Mouse (Mus musculus) spleen, postnatal 10 days (tissue): ENCODE results near the gene Washc4.
"Not testable (repeated sequence)": the region's sequence is repeated elsewhere in the genome, so short reads cannot be mapped to it uniquely, and the experiment has no call there.

Experiments used
- DNase-seq, 2 experiments: peaks; one replicate each; pipeline ENCODE4 v3.0.0; 2021 to 2022; ENCODE audit warnings: low spot score in 2 of 2

Gene Washc4

DNA sequence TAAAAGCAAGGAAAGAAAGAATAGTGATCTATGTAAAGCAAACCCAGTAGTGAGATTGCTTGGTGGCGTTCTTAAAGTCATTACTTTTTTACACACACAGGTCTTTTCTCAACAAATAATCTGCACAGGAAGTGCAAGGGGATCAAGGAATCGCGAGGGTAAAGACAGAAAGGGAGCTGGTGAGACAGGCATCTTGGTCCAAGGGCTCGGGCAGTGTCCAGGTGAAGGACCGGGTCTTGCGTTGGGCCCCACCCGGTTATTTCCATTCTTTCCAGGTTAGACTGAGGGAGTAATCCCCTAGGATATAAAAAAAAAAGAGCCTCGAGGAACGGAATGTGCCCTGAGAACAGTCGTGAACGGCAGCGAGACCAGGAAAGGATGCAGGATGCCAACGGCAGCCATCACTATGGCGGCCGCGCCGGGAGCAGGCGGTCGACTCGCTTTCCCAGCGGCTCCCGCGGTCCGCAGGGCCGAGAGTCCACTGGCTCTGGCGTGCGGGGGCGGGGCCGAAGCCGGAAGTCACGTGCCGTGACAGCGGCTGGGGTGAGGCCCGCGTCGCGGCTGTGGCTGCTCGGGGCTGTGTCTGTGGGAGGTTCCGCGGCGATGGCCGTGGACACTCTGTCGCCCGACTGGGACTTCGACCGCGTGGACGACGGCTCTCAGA is at the start of gene Washc4:
TSS of gene Washc4 (plus strand) at position 314 of the 664 bp plus-strand sequence.
- peak; percentile 90 to 96 for DNase-seq

DNA sequence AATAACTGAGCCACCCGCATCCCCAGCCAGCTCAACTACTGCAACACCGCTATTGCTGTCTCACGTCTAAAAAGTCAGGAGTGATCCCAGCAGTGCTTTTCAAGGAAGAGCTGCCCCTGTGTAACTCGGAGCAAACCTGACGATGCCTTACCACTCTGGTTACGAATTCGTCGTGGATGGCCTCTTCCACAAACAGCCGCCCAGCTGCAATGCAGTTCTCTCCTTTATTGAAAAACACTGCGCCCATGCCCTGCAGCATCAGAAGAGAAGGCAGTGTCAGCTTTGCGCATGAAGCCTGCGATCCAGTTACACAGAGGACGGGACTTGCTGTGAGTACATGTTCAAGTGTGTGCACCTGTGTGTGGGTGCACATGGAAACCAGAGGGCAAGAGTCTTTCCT is 46.2 kb upstream of the Washc4 start:
- no peak for DNase-seq

DNA sequence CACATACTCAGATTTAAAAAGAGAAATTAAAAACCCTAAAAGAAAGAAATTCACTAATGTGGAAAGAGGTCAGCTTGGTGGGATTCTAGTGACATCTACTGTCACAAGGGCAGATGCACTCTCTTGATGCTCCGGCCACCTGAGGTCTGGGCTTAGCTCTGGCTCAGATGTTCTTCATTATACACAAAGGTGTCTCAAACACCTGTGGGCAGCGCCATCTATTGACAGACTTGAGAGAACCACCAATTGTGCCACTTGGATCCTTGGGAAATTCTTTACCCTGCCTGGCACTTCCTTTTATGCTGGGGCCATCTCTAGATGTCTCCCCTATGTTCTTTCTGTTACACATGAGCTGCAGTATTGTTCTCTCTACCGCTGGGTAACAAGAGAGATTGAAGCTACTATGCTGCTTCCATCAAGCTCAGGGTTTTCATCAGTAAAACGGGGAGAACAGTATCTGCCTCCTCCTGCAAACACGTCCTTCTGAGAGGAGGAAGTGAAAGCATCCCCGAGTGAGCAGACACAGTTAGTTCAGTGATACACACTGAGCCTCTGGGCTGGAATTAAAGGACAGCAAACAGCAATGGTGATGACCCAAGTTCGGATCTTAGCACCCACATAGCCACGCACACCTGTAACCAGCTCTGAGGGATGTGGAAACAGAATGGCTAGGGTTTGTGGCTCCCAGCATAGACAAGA is 34.4 kb upstream of the Washc4 start:
- DNase-seq: peak in 1 of 2 experiments; percentile 39

DNA sequence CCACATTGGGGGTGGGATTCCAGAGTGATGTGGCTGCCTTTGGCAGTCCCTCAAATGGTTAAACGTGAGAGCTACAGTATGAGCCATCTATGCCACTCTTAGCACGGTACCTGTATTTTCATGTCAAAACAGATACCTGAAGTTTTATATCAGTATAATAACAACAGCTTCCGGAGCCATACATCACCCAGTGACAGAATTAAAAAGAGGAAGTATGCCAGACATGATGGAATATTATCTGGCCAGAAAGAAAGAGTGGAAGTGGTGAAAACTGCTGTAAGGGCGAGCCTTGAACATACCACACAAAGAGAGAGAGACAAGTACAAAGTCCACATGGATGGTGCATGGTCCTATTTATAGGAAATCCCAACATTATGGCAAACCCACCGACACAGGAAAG is 32.2 kb upstream of the Washc4 start:
- no peak for DNase-seq

DNA sequence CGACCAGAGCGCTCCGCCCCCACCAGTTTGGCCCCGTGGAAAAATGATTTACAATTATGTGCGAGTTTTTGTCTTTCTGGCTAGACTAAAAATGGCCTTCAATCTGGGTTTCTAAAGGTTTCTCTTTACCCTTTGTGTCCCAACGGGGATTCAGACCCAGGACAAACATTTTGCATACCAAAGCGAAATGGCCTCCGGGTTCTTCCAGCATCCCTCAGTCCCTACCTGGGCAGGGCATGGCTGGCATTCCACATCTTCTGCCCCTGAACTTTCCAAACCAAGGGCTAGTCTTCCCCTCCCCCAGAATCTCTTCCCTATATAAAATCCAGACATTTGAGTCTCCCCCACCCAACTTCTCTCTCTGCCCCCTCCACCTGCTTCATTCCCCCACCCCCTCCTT is 29.8 kb upstream of the Washc4 start:
- no peak for DNase-seq

DNA sequence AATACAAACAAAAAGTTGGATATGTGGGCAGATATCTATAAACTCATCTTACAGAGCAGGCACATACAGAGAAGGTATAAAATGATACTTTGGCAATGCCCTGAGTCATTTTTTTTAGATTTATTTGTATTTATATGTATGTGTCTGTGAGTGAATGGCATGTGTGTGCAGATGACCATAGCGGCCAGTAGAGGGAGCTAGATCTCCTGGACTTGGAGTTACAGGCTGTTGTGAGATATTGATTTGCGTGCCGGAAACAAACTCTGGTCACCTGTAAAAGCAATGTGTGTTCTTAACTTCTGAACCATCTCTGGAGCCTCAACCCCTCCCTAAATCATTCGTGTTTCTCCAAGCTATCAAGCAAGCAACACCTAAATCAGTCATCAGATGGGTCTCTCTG is 22.6 kb upstream of the Washc4 start:
- DNase-seq: no peak

DNA sequence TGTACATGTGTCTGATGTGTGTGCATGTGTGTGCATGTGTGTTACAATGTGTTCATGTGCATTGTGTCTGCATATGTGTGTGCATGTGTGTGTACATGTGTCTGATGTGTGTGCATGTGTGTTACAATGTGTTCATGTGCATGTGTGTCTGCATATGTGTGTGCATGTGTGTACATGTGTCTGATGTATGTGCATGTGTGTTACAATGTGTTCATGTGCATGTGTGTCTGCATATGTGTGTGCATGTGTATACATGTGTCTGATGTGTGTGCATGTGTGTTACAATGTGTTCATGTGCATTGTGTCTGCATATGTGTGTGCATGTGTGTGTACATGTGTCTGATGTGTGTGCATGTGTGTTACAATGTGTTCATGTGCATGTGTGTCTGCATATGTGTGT is 19.3 kb upstream of the Washc4 start:
- DNase-seq: not testable (repeated sequence)

DNA sequence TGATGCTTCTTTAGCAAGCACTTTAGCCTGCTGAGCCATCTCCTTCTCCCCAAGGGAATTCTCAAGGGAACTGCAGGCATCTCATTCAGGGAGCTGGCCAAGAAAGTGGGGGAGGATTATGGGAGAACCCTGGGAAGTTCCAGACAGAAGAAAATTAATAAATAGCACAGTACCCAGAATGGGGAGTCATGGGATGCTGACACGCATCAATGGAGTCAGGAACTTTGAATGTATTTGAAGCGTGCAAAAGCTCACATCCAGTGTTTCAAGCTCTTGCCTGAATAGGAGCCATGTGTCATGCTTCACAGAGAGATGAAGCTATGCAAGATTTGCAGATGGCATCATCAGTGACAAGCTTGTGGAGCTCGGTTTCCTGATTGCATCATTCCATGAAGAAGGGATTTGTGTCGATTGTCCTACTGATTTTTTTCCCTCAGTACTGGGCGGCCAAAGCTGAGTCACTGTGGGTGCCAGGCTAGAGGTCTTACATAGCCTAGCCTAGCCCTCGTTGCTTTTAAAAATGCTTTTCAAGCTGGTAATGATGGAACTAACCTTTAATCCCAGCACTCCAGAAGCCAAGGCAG is 13.1 kb upstream of the Washc4 start:
- DNase-seq: no peak

DNA sequence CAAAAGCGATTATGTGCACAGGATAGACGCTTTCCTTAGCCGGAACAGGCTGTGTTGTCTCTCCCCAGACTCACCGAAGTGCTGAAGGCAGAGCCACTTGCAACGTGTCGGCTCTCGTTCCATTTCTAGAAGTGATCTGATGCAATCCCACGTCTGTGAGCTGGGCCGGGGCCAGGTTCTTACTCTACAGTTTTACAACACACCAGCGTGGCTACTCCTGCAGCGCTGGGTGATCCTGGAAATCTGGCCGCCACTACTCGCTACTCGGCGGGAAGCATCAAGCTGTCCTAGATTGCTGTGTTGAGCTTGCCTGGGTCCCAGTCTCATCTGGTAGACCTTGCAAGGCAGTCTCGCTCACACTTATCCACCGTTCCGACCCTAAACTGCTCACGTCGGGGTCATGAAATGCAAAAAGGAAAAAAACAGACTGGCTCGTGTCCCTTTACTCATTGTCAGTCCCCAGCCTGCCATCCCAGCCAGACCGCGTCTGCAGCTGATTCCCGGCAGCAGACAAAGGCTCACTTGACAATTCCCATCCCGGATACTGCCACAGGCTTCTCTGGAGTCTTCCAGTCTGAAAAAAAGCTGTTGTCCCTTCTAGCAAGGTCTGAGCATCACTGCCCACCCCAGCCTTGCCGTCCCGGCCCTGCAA is 10.2 kb upstream of the Washc4 start:
- no peak for DNase-seq

DNA sequence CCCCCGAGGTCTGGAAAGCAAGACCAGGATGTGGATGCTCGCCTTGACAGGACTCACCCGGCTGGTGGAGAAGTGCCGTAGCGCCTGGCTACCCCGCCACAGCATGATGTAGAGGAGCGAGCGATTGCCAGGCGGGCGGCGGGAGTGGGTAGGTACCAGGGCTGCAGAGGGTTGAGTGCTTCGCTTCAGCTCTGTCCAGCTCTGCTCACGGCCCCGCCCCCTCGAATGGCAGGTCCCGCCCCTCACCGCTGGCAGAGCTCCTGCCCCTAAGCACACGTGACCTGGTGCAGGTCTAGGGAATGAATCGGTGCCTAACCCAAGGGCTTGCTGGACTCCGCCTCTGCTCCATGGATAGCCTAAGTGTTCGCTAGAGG is 9.7 kb upstream of the Washc4 start, which contains the start of gene Aldh1l2:
TSS of gene Aldh1l2 (minus strand) at position 231 of the 374 bp plus-strand sequence.
- peak; percentile 13 to 59 for DNase-seq

DNA sequence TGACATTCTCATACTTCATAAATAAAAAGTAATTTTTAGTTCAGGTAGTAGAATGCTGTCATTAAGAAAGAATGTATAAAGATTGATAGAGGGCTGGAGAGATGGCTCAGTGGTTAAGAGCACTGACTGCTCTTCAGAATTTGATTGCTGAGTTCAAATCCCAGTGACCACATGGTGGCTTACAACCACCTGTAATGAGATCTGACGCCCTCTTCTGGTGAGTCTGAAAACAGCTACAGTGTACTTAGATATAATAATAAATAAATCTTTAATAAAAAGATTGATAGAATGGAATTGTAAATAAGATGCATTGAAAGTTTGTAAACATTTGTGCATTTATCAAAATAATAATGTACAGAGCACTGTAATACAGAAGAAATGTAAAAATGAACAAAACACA is 7.1 kb upstream of the Washc4 start:
- DNase-seq: no peak

DNA sequence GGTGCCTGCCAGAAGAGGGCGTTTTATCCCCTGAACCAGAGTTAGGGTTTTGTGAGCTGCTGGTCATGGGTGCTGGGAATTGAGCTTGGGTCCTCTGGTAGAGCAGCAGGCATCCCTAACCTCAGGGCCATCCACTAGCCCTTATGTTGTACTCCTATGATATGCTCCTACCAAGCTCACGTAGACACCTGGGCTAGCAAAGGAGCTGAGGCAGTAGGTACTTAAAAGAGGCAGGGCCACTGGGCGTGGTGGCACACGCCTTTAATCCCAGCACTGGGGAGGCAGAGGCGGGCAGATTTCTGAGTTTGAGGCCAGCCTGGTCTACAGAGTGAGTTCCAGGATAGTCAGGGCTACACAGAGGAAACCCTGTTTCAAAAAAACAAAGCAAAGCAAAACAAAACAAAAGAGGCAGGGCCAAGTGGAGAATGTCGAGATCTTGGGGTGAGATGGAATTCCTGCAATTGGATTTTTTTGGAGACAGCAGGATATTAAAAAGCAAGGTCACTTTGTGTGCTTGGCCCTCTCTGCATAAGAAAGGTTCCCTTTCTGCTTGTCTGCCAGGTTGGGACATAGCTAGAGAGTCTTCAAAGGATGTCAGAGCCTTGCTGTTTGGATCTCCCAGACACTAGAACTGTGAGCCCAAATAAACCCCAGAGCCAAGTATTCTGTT is 4.1 kb upstream of the Washc4 start:
- DNase-seq: no peak

DNA sequence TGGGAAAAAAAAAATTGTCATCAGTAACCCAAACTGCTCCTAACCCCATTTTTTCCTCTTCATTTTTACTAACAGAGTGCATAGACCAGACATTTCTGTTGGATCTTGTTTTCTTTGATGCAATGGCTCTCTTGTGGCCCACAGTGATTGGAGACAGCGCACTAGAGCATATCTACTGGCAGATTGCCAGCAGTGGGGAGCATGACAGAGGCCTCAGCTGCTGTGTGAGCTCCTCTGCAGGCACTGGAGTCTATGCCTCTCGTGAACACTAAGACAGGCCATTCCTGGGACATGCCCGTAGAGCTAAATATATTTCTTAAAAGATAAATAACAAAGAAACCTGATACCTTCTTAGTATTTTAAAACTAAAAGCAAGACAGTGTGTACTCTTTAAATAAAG is 3.5 kb upstream of the Washc4 start:
- no peak for DNase-seq

DNA sequence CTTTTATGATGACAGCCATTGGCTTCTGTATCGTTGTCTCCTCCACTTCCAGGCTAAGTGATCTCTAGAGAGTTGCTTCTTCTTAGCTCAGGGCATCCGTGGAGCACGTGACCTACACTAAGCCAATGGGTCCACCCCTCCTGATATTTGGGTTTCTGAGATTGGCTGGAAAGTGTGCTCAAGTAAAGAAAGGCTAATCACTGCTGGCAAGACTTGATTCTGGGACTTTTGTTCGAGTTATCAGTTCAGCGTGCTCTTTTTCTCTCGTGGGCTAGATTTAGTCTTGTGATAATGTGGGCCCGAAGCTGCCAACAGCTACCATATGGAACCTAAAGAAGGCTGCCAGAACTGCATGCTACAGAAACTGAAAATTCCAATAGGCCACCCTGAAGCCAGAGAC is 1.3 kb upstream of the Washc4 start:
- DNase-seq: no peak

DNA sequence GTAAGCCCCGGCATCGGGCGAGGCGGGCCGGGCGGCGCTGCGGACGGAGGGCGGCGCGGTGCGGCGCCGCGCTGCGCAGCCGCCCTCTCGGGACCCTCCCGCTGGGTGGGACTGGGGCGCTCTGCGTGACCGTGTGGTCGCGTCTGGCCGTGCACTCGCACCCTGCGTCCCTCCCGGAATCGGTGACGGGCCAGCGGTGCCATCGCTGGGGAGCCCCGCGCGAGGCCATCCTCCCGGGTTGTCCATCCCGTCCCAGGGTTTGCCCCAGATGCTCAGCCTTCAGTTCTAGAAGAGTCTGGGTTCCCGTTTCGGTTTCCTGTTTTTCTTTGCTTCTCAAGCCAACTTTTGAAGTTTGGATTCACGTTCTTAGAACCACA is 539 bp downstream of the Washc4 start:
- peak in 1 of 2 experiments; percentile 65 for DNase-seq

DNA sequence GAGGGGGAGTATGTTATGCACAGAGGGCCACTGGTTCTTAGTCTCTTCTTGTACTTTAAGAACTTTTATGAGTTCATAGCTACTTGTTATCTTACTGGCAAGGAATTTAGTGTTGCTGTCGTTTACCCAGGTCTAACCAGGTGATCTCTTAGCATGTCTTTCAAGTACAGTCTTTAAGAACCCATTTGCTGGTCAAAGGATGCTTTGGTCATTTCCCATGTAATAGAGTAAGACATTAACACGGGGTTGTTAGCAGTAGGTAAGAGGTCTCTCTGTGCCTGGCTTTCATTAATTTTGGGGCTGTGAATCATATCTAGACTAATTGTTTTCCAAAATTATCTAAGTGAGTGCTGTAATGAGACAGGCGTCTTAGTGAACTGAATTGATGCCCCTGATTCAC is 1.8 kb downstream of the Washc4 start:
- DNase-seq: no peak

DNA sequence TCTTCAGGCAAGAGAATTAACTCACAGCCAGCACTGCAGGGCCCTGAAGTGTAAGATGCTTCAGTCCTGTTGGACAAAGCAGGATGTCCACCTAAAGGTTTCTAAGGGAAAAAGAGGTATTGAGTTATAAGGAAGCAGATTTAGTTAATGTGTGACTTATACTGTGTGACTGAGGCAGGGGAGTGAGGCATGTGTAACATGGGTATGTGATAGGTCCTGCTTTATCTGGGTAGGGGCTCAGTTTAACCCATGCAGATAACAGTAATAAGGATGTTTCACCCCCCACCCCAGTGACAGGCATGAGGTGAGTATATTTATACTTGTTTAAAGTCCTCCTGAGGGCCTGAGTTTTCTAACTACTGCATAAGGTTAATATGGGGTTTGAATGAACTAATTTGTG is 19.5 kb downstream of the Washc4 start:
- no peak for DNase-seq

DNA sequence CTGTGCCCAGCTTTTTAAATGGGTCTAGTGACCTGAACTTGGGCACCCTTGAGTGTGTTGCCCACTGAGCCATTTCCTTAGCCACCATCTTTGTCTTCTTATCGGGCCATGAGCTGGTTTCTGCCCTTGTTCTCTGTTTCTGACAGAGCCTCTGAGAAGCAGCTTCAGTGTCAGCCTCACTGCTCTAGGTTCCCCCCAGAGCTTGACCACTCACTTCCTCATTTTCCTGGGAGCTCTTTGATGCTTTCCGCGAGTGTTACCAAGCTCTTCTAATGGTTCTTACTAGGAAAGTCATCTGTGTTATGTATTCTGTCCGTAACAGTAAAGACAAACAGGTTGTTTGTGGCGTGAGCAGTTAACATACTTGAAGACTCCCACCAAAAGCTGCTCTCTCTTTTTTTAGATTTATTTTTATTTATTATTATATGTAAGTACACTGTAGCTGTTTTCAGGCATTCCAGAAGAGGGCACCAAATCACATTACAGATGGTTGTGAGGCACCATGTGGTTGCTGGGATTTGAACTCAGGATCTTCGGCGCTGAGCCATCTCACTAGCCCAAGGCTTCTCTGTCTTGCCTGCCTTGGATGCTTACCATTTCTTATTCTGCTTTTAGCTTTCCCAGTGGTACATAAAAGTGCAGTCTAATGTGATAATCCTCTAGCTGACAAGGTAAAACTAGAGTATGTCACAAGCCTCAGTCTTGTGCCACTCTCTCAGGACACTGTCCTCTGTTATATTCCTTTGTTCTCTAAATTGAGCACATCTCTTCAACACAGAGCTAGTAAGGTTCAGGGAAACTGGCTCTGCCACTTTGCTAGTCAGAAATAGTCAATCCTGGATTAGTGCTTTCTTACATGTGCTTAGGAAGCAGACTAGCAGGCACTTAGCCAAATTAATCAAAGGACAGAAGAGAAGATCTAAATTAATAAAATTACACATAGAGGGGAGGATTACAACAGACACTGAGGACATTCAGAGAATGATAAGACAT is 22.2 kb downstream of the Washc4 start:
- no peak for DNase-seq

DNA sequence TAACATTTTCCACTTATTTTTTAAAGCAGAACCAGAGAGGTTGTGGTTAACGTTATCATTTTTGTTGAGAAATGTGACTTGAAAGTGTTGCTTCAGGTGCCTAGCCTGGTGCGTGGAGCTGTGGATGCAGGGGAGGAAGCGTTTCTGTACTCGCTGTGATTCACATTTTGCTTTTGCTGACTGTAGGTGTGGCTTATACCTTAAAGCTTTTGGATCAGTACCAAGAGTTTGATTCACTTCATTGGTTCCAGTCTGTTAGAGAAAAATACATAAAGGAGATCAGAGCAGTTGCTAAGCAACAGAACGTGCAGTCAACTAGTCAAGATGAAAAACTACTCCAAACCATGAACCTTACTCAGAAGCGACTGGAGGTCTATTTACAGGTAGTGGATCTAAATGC is 47.2 kb downstream of the Washc4 start:
- no peak for DNase-seq

DNA sequence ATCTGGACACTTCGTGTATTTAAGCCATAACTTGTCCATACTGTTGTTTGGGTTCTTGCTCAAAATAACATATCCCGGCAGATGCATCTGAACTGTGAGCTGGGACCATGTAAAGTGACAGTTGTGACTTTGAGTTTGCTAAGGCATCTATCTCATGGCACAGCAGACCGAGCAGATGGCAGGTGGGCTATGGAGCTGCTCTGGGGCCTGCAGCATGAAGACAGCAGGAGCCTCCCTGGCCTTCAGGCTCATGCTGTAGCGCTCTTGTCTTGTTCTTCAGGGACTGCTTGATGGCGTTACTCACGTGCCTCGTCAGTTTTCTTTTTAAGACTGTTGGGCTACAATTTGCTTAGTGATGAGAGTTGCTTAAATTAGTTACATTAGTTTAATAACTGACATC is 49.1 kb downstream of the Washc4 start:
- DNase-seq: no peak

DNA sequence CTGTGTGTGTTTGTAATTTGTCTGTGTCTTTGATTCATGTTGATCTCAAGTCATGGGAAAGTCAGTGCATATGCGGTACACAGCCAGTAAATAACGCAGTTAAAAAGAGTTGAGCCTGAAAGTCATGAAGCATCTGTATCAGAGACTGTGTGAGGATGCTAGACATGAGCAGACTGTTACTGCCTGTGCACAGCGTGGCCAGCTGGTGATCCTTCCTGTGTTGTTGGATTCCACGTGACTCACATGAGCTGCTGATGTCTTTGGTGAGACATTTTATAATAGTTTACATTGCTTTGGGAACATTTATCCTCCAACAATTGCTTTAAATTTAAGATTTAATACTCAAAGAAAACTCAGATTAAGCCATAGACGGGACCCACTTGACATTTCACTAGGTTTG is 51.0 kb downstream of the Washc4 start:
- no peak for DNase-seq
